Mouse (Mus musculus): ENCODE data around the gene Prss22. TPM values are rescaled to one million over a fixed set of nuclear protein-coding genes. Genes with fewer than 3 reads are reported as not detected.

Gene Prss22
- 0.09 TPM in 1 of 2 replicates, not detected in the other for polyA plus RNA-seq (2015; fragmentation: Nextera tagmentation; extraction: Ambion mirVana)

DNA sequence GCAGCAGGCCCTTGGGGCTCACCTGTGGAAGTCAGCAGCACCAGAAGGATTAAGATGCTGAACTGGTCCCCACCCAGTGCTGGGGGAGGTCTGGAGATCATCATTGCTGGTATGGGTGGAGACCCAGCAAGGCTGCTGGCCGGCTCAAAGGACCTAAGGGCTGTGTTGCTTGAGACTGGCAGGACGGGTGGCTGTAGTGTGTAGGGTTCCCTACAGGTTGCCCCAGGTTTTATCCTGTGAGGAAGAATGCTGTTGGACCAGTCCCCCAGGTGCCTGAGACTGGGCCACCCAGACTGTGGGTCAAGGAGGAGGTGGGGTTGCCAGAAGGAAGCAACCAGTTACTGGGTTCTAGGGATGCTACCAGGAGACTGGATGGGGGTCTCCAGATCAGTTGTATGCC is at the start of gene Prss22:
TSS of gene Prss22 (minus strand) at position 200 of the 400 bp plus-strand sequence.
- no peaks in the 10 kb centered on the region for H3K36me3 ChIP-seq (ENCODE audit: control insufficient read depth, insufficient read depth)
- ATAC-seq: no peak
- H3K9me3 ChIP-seq (ENCODE audit: control insufficient read depth): no peaks in the 10 kb centered on the region
- no peak within 1 kb of the TSS for H3K9ac ChIP-seq (ENCODE audit: low read depth, low read length)
- no peak within 1 kb of the TSS for H3K27ac ChIP-seq (ENCODE audit: low read depth, low read length)
- WGBS: 55% methylated on average over 2 of the region's 2 CpGs
- 0 out of 2 replicates have a peak, but pooled peaks cover 7% of the 10 kb centered on the region for H3K4me1 ChIP-seq (replicated peaks; ENCODE audit: control insufficient read depth, insufficient read depth, low read length)
- no peak for TF ChIP-seq CTCF (IDR thresholded peaks at IDR 0.05; ENCODE audit: low read depth)
- no peaks in the 10 kb centered on the region for H3K27me3 ChIP-seq (replicated peaks; ENCODE audit: control insufficient read depth, insufficient read depth, low read length)
- no peak within 1 kb of the TSS for H3K4me2 ChIP-seq (replicated peaks; ENCODE audit: low read depth)
- H3K4me3 ChIP-seq (ENCODE audit: low read depth, low read length): no peak within 1 kb of the TSS

DNA sequence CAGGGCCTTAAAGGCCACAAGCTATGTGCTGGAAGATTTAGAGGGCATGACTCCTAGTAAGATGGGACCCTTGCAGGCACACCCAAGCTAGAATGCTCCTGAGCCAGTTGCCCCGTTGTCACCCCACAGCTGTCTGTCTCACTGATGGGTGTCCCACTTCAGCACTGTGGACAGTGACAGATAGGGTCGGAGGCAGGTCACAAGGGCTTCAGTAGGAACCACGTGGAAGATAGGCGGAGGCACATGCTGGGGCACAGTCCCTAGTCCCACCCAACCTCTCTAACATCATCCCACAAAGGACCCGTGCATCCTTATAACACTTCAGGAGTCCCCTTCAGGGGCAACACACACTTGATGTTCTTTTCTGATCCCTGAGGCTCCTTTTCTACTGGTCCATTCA is 48.1 kb upstream of the Prss22 start:
- no peak for ATAC-seq
- Histone ChIP-seq H3K36me3 (ENCODE audit: control insufficient read depth, insufficient read depth) (peaks cover 35% of the 10 kb centered on the region), H3K9ac (ENCODE audit: low read depth, low read length) (no peak overlapping the region), H3K4me2 (replicated peaks; ENCODE audit: low read depth) (no peak overlapping the region), H3K4me3 (ENCODE audit: low read depth, low read length) (no peak overlapping the region), H3K4me1 (replicated peaks; ENCODE audit: control insufficient read depth, insufficient read depth, low read length) (0 out of 2 replicates have a peak, but pooled peaks cover 3% of the 10 kb centered on the region), H3K27ac (ENCODE audit: low read depth, low read length) (no peak overlapping the region), H3K9me3 (ENCODE audit: control insufficient read depth) (no peaks in the 10 kb centered on the region), H3K27me3 (replicated peaks; ENCODE audit: control insufficient read depth, insufficient read depth, low read length) (no peaks in the 10 kb centered on the region)
- no peak for TF ChIP-seq CTCF (IDR thresholded peaks at IDR 0.05; ENCODE audit: low read depth)
- WGBS: 34% methylated on average over 5 of the region's 5 CpGs

DNA sequence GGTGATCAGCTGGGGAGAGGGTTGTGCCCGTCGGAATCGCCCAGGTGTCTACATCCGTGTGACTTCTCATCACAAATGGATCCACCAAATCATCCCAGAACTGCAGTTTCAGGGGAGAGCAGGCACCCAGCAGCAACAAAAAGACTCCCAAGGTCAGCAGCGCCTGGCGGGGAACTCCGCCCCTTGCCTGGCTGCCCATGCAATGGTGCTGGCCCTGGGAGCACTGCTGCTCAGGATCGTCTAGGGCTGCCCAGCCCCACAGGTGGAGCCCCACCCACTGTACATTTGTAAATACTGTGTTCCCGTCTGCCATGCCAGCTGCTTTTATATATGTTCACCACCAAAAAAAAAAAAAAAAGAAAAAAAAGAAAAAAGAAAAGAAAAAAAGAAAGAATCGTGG is 47.7 kb upstream of the Prss22 start:
- H3K4me1 ChIP-seq (replicated peaks; ENCODE audit: control insufficient read depth, insufficient read depth, low read length): 0 out of 2 replicates have a peak, but pooled peaks cover 3% of the 10 kb centered on the region
- no peak overlapping the region for H3K9ac ChIP-seq (ENCODE audit: low read depth, low read length)
- no peaks in the 10 kb centered on the region for H3K27me3 ChIP-seq (replicated peaks; ENCODE audit: control insufficient read depth, insufficient read depth, low read length)
- peaks cover 30% of the 10 kb centered on the region for H3K36me3 ChIP-seq (ENCODE audit: control insufficient read depth, insufficient read depth)
- no peak overlapping the region for H3K27ac ChIP-seq (ENCODE audit: low read depth, low read length)
- TF ChIP-seq CTCF (IDR thresholded peaks at IDR 0.05; ENCODE audit: low read depth): no peak
- WGBS: 68% methylated on average over 10 of the region's 10 CpGs
- ATAC-seq: no peak
- H3K9me3 ChIP-seq (ENCODE audit: control insufficient read depth): no peaks in the 10 kb centered on the region
- H3K4me3 ChIP-seq (ENCODE audit: low read depth, low read length): no peak overlapping the region
- no peak overlapping the region for H3K4me2 ChIP-seq (replicated peaks; ENCODE audit: low read depth)

DNA sequence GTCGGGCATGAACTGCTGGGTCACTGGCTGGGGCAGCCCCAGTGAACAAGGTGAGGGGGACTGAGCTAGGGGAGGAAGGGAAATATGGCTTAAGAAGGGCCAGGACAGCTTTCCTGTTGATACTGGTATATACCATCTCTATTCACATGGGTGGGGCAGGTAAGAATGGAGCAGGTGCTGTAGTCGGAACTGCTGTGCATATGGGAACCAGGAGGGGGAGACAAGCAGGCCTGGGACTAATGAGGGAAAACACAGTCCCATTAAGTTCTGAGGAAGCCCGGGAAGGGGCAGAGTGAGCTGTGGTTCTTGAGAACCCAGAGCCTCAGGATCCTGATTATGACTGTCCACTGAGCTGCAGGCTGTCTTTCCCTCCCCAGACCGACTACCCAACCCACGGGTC is 46.6 kb upstream of the Prss22 start:
- 0 out of 2 replicates have a peak, but pooled peaks have one; percentile 20 for ATAC-seq
- TF ChIP-seq CTCF (IDR thresholded peaks at IDR 0.05; ENCODE audit: low read depth): peak; percentile 67
- Histone ChIP-seq H3K27ac (ENCODE audit: low read depth, low read length) (no peak overlapping the region), H3K4me1 (replicated peaks; ENCODE audit: control insufficient read depth, insufficient read depth, low read length) (0 out of 2 replicates have a peak, but pooled peaks cover 3% of the 10 kb centered on the region), H3K9me3 (ENCODE audit: control insufficient read depth) (no peaks in the 10 kb centered on the region), H3K4me3 (ENCODE audit: low read depth, low read length) (no peak overlapping the region), H3K36me3 (ENCODE audit: control insufficient read depth, insufficient read depth) (peaks cover 25% of the 10 kb centered on the region), H3K27me3 (replicated peaks; ENCODE audit: control insufficient read depth, insufficient read depth, low read length) (no peaks in the 10 kb centered on the region), H3K4me2 (replicated peaks; ENCODE audit: low read depth) (no peak overlapping the region), H3K9ac (ENCODE audit: low read depth, low read length) (no peak overlapping the region)
- WGBS: 55% methylated on average over 5 of the region's 5 CpGs

DNA sequence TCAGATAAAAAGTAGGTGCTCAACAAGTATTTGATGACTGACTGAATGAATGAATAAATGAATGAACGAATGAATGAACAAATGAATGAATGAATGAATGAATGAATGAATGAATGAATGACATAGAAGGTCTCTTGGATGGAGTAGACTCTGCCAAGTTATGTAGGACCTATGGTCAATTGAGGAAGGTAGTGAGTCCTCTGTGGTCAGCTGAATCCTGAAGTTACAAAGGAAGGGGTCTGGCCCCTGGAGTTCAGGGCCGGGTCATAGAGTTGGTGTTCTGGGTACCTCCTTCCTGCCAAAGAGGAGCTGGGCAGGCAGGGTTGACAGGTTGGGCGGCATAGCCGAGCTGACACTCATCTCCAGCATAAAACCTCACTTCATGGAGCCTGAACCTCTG is 39.9 kb upstream of the Prss22 start, which contains the start of gene Prss27:
TSS of gene Prss27 (plus strand) at position 301 of the 400 bp plus-strand sequence.
- ATAC-seq: 0 out of 2 replicates have a peak, but pooled peaks have one; percentile 3
- no peaks in the 10 kb centered on the region for H3K9me3 ChIP-seq (ENCODE audit: control insufficient read depth)
- no peaks in the 10 kb centered on the region for H3K27me3 ChIP-seq (replicated peaks; ENCODE audit: control insufficient read depth, insufficient read depth, low read length)
- 50% methylated on average over 4 of the region's 4 CpGs for WGBS
- no peaks in the 10 kb centered on the region for H3K36me3 ChIP-seq (ENCODE audit: control insufficient read depth, insufficient read depth)
- TF ChIP-seq CTCF (IDR thresholded peaks at IDR 0.05; ENCODE audit: low read depth): no peak
- no peak within 1 kb of the TSS; the same call in 1 of the 2 replicates for H3K4me2 ChIP-seq (replicated peaks; ENCODE audit: low read depth)
- H3K27ac ChIP-seq (ENCODE audit: low read depth, low read length): peak within 1 kb of the TSS; percentile 78
- 0 out of 2 replicates have a peak within 1 kb of the TSS, but pooled peaks have one; percentile 27 for H3K9ac ChIP-seq (ENCODE audit: low read depth, low read length)
- no peaks in the 10 kb centered on the region for H3K4me1 ChIP-seq (replicated peaks; ENCODE audit: control insufficient read depth, insufficient read depth, low read length)
- H3K4me3 ChIP-seq (ENCODE audit: low read depth, low read length): no peak within 1 kb of the TSS

DNA sequence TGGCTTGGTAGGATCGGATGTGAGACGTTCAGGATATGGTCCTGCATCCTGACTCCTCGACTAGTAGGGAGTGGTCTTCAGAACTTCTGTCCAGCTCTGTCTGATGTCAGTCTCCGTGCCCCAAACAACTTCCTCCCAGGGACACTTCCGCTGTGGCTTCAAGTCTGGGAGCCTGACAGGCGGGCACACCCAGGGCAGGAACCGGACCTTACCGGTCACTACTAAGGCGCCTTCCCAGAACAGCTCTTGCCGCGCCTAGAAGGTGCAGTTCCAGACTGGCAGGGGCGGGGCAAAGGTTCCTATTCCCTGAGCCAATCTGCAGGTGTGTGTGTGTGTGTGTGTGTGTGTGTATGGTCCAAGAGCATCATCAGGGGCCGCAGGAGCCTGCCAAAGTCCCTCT is 39.5 kb upstream of the Prss22 start:
- Histone ChIP-seq H3K9me3 (ENCODE audit: control insufficient read depth) (no peaks in the 10 kb centered on the region), H3K36me3 (ENCODE audit: control insufficient read depth, insufficient read depth) (no peaks in the 10 kb centered on the region), H3K4me3 (ENCODE audit: low read depth, low read length) (no peak overlapping the region), H3K27me3 (replicated peaks; ENCODE audit: control insufficient read depth, insufficient read depth, low read length) (no peaks in the 10 kb centered on the region), H3K4me2 (replicated peaks; ENCODE audit: low read depth) (no peak overlapping the region; the same call in 1 of the 2 replicates), H3K4me1 (replicated peaks; ENCODE audit: control insufficient read depth, insufficient read depth, low read length) (no peaks in the 10 kb centered on the region), H3K27ac (ENCODE audit: low read depth, low read length) (peak overlapping the region; percentile 78), H3K9ac (ENCODE audit: low read depth, low read length) (0 out of 2 replicates have a peak overlapping the region, but pooled peaks have one; percentile 27)
- ATAC-seq: peak; percentile 97
- 41% methylated on average over 13 of the region's 13 CpGs for WGBS
- TF ChIP-seq CTCF (IDR thresholded peaks at IDR 0.05; ENCODE audit: low read depth): no peak

All from intestine, postnatal 0 days (tissue).